Mouse (Mus musculus): ENCODE results near the gene Emc1. TPM values are rescaled to one million over a fixed set of nuclear protein-coding genes. Genes with fewer than 3 reads are reported as not detected.

Gene Emc1
- polyA plus RNA-seq (2012; rRNA removed), result 6.4 and 6.9 TPM in 2 replicates

DNA sequence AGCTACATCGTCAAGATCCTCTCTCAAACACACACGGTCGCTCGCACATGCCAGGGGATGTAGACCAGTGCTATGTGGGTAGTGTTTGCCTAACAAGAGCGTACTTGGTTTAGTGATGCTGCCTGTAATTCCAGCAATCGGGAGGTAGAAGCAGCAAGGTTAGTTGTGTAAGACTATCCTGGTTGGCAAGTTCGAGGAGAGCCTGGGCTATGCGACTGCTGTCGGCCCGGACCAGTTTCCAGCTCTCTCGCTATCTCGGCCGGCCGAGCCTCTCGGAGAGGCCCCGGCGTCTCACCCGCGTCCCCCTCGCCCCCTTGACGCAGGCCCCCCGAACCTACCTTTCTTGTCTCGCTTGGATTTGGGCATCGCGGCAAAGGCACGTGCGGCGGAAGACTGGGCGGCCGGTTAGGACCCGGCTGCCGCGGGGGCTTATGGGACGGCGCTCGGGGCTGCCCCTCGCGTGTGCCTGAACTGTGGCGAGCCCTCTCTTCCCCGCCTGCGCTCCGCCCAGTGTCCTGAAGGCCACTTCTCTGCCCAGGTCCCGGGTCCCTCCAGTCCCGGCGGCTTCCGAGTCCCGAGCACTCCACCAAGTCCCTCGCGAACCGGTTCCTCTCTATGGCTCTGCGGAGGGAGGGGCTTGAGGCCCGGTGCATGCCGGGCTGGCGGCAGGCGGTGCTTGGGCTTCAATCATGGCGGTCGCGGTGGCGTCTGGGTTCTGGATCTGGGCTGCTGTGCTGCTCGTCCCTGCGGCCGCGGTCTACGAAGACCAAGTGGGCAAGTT is at the start of gene Emc1, which contains the start of the genes Mrto4 and Ubr4:
TSS of gene Emc1 (plus strand) at position 657 of the 781 bp plus-strand sequence.
TSS of gene Mrto4 (minus strand) at position 646 of the 781 bp plus-strand sequence.
TSS of gene Ubr4 (plus strand) at position 679 of the 781 bp plus-strand sequence.

DNA sequence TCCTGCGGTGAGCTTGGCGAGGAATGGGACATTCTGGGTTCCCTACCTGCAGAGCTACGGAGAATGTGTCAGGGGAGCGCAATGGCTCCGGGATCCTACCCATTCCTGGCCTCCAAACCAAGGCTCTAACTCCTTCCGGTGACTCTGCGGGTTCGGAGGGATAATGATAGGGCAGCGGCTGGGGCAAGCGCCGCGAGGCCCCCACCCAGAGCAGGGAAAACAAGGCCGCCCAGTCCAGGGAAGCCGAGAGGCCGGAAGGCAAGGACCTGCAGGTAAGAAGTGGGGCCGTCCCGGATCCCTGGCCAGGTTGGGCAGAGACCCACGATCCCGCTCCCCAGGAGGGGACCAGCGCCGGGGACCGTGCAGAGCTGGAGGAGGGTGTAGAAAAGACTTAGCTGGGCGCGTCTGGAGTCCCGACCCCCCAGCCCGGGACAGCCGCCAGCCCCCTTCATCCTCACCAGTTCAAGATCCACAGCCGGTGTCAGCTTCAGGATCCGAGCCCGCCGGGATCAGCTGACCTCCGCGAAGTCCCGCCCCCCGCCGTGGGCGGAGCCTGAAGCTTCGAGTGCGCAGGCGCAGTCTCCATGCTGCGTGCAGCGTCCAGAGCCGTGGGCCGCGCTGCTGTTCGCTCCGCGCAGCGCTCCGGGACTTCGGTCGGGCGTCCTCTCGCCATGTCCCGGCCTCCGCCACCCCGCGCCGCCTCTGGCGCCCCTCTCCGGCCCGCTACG is 42.1 kb upstream of the Emc1 start, which contains the start of the genes Pqlc2 and Akr7a5:
TSS of gene Pqlc2 (minus strand) at position 538 of the 728 bp plus-strand sequence.
TSS of gene Akr7a5 (plus strand) at position 574 of the 728 bp plus-strand sequence.

Other genes with a start within 250 kb of the Emc1 start
- gene Minos1, start 221.5 kb upstream of the Emc1 start, polyA plus RNA-seq (2012; rRNA removed), result 79.1 and 89.4 TPM in 2 replicates
- gene Capzb, start 159.7 kb upstream of the Emc1 start, polyA plus RNA-seq (2012; rRNA removed), result 73.6 and 74.6 TPM in 2 replicates
- 16.9 and 17.1 TPM in 2 replicates for gene Pqlc2, start 41.9 kb upstream of the Emc1 start, polyA plus RNA-seq (2012; rRNA removed)
- 17.2 and 18.4 TPM in 2 replicates for gene Akr7a5, start 41.8 kb upstream of the Emc1 start, polyA plus RNA-seq (2012; rRNA removed)
- 29.6 and 30.1 TPM in 2 replicates for gene Mrto4, start within 50 bp of the Emc1 start, polyA plus RNA-seq (2012; rRNA removed)
- 36.7 and 54.6 TPM in 2 replicates for gene Ubr4, start within 50 bp of the Emc1 start, polyA plus RNA-seq (2012; rRNA removed)
- gene Iffo2, start 178.0 kb downstream of the Emc1 start, polyA plus RNA-seq (2012; rRNA removed), result 2.0 and 2.2 TPM in 2 replicates